Mouse (Mus musculus): Measurements from ENCODE around the gene Hspa8. TPM values are rescaled to one million over a fixed set of nuclear protein-coding genes. Genes with fewer than 3 reads are reported as not detected.
A peak's percentile ranks its signal among the peaks of the same experiment; 100 is the strongest.

The Hspa8 gene
- polyA plus RNA-seq, 1 experiment, result 2,969 TPM

- H3K27me3 ChIP-seq (ENCODE audit: control insufficient read depth, insufficient read depth, low read length), result no peaks in the 10 kb centered on the region
- no peak for TF ChIP-seq CTCF (IDR thresholded peaks at IDR 0.05; ENCODE audit: borderline replicate concordance, control insufficient read depth, extremely low read depth, insufficient read depth, low read length, poor library complexity)
- peaks cover 6% of the 10 kb centered on the region; the same call in 1 of the 2 replicates for H3K4me1 ChIP-seq (replicated peaks; ENCODE audit: control insufficient read depth, insufficient read depth, low read length)
- no peak for DNase-seq
- H3K36me3 ChIP-seq (ENCODE audit: control insufficient read depth, insufficient read depth, low read length), result no peaks in the 10 kb centered on the region
- H3K4me3 ChIP-seq (ENCODE audit: control insufficient read depth, insufficient read depth, low read length), result no peak overlapping the region
- H3K27ac ChIP-seq (ENCODE audit: control insufficient read depth, insufficient read depth, low read length), result no peak overlapping the region
- WGBS, result 84% methylated on average over 5 of the region's 5 CpGs
These were observed 6.5 kb upstream of the Hspa8 start for GRCm38 (mm10) chr9:40794251-40794650.

GRCm38 (mm10) chr9:40794926-40795325 lies 5.9 kb upstream of the Hspa8 start:
- H3K36me3 ChIP-seq (ENCODE audit: control insufficient read depth, insufficient read depth, low read length), result no peaks in the 10 kb centered on the region
- no peaks in the 10 kb centered on the region for H3K27me3 ChIP-seq (ENCODE audit: control insufficient read depth, insufficient read depth, low read length)
- H3K4me1 ChIP-seq (replicated peaks; ENCODE audit: control insufficient read depth, insufficient read depth, low read length), result peaks cover 6% of the 10 kb centered on the region; the same call in 1 of the 2 replicates
- DNase-seq, result no peak
- H3K4me3 ChIP-seq (ENCODE audit: control insufficient read depth, insufficient read depth, low read length), result no peak overlapping the region
- WGBS, result 92% methylated on average over 5 of the region's 5 CpGs
- TF ChIP-seq POLR2A (IDR thresholded peaks at IDR 0.05; ENCODE audit: control insufficient read depth, extremely low read depth, insufficient read depth, low read length, poor library complexity) (no peak), CTCF (IDR thresholded peaks at IDR 0.05; ENCODE audit: borderline replicate concordance, control insufficient read depth, extremely low read depth, insufficient read depth, low read length, poor library complexity) (no peak)
- no peak overlapping the region for H3K27ac ChIP-seq (ENCODE audit: control insufficient read depth, insufficient read depth, low read length)

GRCm38 (mm10) chr9:40795562-40795961 lies 5.2 kb upstream of the Hspa8 start:
- 96% methylated on average over 2 of the region's 2 CpGs for WGBS
- no peak for DNase-seq
- Histone ChIP-seq H3K4me3 (ENCODE audit: control insufficient read depth, insufficient read depth, low read length) (no peak overlapping the region), H3K27ac (ENCODE audit: control insufficient read depth, insufficient read depth, low read length) (no peak overlapping the region), H3K36me3 (ENCODE audit: control insufficient read depth, insufficient read depth, low read length) (no peaks in the 10 kb centered on the region), H3K4me1 (replicated peaks; ENCODE audit: control insufficient read depth, insufficient read depth, low read length) (peaks cover 6% of the 10 kb centered on the region; the same call in 1 of the 2 replicates), H3K27me3 (ENCODE audit: control insufficient read depth, insufficient read depth, low read length) (no peaks in the 10 kb centered on the region)
- no peak for TF ChIP-seq POLR2A (IDR thresholded peaks at IDR 0.05; ENCODE audit: control insufficient read depth, extremely low read depth, insufficient read depth, low read length, poor library complexity)

GRCm38 (mm10) chr9:40796054-40796453 lies 4.7 kb upstream of the Hspa8 start:
- 95% methylated on average over 4 of the region's 4 CpGs for WGBS
- Histone ChIP-seq H3K36me3 (ENCODE audit: control insufficient read depth, insufficient read depth, low read length) (no peaks in the 10 kb centered on the region), H3K27me3 (ENCODE audit: control insufficient read depth, insufficient read depth, low read length) (no peaks in the 10 kb centered on the region), H3K4me3 (ENCODE audit: control insufficient read depth, insufficient read depth, low read length) (no peak overlapping the region), H3K27ac (ENCODE audit: control insufficient read depth, insufficient read depth, low read length) (no peak overlapping the region), H3K4me1 (replicated peaks; ENCODE audit: control insufficient read depth, insufficient read depth, low read length) (peaks cover 6% of the 10 kb centered on the region; the same call in 1 of the 2 replicates)
- TF ChIP-seq CTCF (IDR thresholded peaks at IDR 0.05; ENCODE audit: borderline replicate concordance, control insufficient read depth, extremely low read depth, insufficient read depth, low read length, poor library complexity) (no peak), POLR2A (IDR thresholded peaks at IDR 0.05; ENCODE audit: control insufficient read depth, extremely low read depth, insufficient read depth, low read length, poor library complexity) (no peak)
- DNase-seq, result no peak

GRCm38 (mm10) chr9:40798247-40798960 lies 2.4 kb upstream of the Hspa8 start:
- Histone ChIP-seq H3K4me3 (ENCODE audit: control insufficient read depth, insufficient read depth, low read length) (no peak overlapping the region), H3K27me3 (ENCODE audit: control insufficient read depth, insufficient read depth, low read length) (no peaks in the 10 kb centered on the region), H3K4me1 (replicated peaks; ENCODE audit: control insufficient read depth, insufficient read depth, low read length) (peaks cover 6% of the 10 kb centered on the region; the same call in 1 of the 2 replicates), H3K36me3 (ENCODE audit: control insufficient read depth, insufficient read depth, low read length) (peaks cover 8% of the 10 kb centered on the region), H3K27ac (ENCODE audit: control insufficient read depth, insufficient read depth, low read length) (no peak overlapping the region)
- TF ChIP-seq POLR2A (IDR thresholded peaks at IDR 0.05; ENCODE audit: control insufficient read depth, extremely low read depth, insufficient read depth, low read length, poor library complexity) (no peak), CTCF (IDR thresholded peaks at IDR 0.05; ENCODE audit: borderline replicate concordance, control insufficient read depth, extremely low read depth, insufficient read depth, low read length, poor library complexity) (no peak)
- DNase-seq, result peak; percentile 6
- 89% methylated on average over 9 of the region's 9 CpGs for WGBS

GRCm38 (mm10) chr9:40799112-40799511 lies 1.7 kb upstream of the Hspa8 start:
- Histone ChIP-seq H3K36me3 (ENCODE audit: control insufficient read depth, insufficient read depth, low read length) (peaks cover 14% of the 10 kb centered on the region), H3K4me1 (replicated peaks; ENCODE audit: control insufficient read depth, insufficient read depth, low read length) (peaks cover 6% of the 10 kb centered on the region; the same call in 1 of the 2 replicates), H3K4me3 (ENCODE audit: control insufficient read depth, insufficient read depth, low read length) (no peak overlapping the region), H3K27ac (ENCODE audit: control insufficient read depth, insufficient read depth, low read length) (peak overlapping the region; percentile 12; the same call in 1 of the 2 replicates), H3K27me3 (ENCODE audit: control insufficient read depth, insufficient read depth, low read length) (no peaks in the 10 kb centered on the region)
- peak; percentile 22 for DNase-seq
- 76% methylated on average over 3 of the region's 3 CpGs for WGBS
- TF ChIP-seq POLR2A (IDR thresholded peaks at IDR 0.05; ENCODE audit: control insufficient read depth, extremely low read depth, insufficient read depth, low read length, poor library complexity), result no peak
- TF ChIP-seq CTCF (IDR thresholded peaks at IDR 0.05; ENCODE audit: borderline replicate concordance, control insufficient read depth, extremely low read depth, insufficient read depth, low read length, poor library complexity), result no peak
